ENCODE assay signal across 8 mouse cellular contexts in the genomic region with DNA sequence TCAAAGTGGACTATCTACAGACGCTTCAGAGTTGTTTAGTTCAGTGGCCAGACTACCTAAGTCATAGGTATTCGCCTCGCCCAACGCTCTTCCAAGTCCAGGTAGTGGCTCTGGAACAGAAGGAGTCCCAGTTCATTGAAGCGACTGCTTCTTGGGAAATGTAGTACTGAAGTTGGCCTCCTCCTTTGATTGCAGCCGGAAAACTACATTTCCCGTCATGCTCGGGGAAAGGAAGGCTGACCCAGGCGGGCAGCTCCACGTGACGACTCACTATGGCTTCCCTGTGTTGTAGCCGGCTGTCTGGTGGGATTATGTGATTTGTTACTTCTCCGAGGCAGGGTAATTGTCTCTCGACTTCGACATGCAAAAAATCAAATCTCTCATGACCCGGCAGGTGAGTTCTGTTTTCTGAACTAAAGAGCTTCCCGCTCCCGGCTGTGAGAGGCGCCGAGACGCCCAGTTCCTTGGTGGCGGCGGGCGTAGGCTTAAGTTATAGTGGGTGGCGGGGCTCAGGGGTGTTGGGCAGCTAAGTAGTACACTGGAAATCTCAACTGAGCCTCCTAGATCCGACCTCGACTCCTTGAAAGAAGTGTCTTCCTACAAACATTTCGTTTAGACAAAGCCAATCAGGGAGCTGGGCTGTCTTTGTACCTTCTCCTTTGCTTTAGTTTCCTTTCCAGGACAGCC. TPM values are rescaled to one million over a fixed set of nuclear protein-coding genes. Genes with fewer than 3 reads are reported as not detected.
DNase-seq lines count a peak whose midpoint lies in the region; ATAC-seq and TF ChIP-seq lines count a peak whose summit lies in the region.

Gene Hepacam2, minus strand, starts transcription at position 137 of the 687 bp plus-strand sequence.
Gene Vps50, plus strand, starts transcription at position 221 of the 687 bp plus-strand sequence.

- DNase-seq in MN1 (ENCODE audit: low spot score) = peak; percentile 88
- peak; percentile 93 for DNase-seq in cerebellum, adult 9-10 months
- peak; percentile 83 for DNase-seq in hindbrain, embryonic 10.5 days (ENCODE audit: low spot score)
- DNase-seq in layer of hippocampus, adult 9-11 months = peak; percentile 95
- peak; percentile 97 for DNase-seq in lung, postnatal 0 days (ENCODE audit: low spot score)
- peak; percentile 78 for DNase-seq in ovary, postnatal 14 days (ENCODE audit: low spot score)
- peak; percentile 89 for DNase-seq in thymus, postnatal 14 days

- H3K9me3 ChIP-seq in hindbrain, embryonic 10.5 days = no peaks in the 10 kb centered on the region
- no peaks in the 10 kb centered on the region for H3K9me3 ChIP-seq in lung, postnatal 0 days (ENCODE audit: low read length)

- H3K4me3 ChIP-seq in hindbrain, embryonic 10.5 days = peak within 1 kb of the TSS; percentile 79
- H3K4me3 ChIP-seq in lung, postnatal 0 days (ENCODE audit: low read depth, low read length) = peak within 1 kb of the TSS; percentile 80

- peak within 1 kb of the TSS; percentile 82 for H3K4me2 ChIP-seq in lung, postnatal 0 days (replicated peaks; ENCODE audit: low read depth, low read length)

- no peak for TF ChIP-seq CTCF in lung, postnatal 0 days (IDR thresholded peaks at IDR 0.05)

- ATAC-seq in frontal cortex, adult (ENCODE audit: low TSS enrichment) = peak; percentile 99
- ATAC-seq in lung, postnatal 0 days = peak; percentile 100

- H3K27ac ChIP-seq in hindbrain, embryonic 10.5 days = peak within 1 kb of the TSS; percentile 81
- no peak within 1 kb of the TSS for H3K27ac ChIP-seq in lung, postnatal 0 days (ENCODE audit: low read length)

- peak within 1 kb of the TSS; percentile 78 for H3K9ac ChIP-seq in lung, postnatal 0 days (replicated peaks; ENCODE audit: low read depth)

- no peaks in the 10 kb centered on the region for H3K36me3 ChIP-seq in hindbrain, embryonic 10.5 days
- H3K36me3 ChIP-seq in lung, postnatal 0 days (ENCODE audit: insufficient read depth, low read length) = no peaks in the 10 kb centered on the region

- H3K4me1 ChIP-seq in hindbrain, embryonic 10.5 days (replicated peaks) = peaks cover 16% of the 10 kb centered on the region
- peaks cover 6% of the 10 kb centered on the region; the same call in 1 of the 2 replicates for H3K4me1 ChIP-seq in lung, postnatal 0 days (ENCODE audit: insufficient read depth, low read depth, low read length)

- WGBS in hindbrain, embryonic 10.5 days = 2% methylated on average over 28 of the region's 28 CpGs
- 1% methylated on average over 28 of the region's 28 CpGs for WGBS in lung, postnatal 0 days

- no peaks in the 10 kb centered on the region for H3K27me3 ChIP-seq in hindbrain, embryonic 10.5 days (ENCODE audit: insufficient read depth, poor library complexity, severe bottlenecking)
- no peaks in the 10 kb centered on the region for H3K27me3 ChIP-seq in lung, postnatal 0 days (replicated peaks; ENCODE audit: insufficient read depth, low read length)

- no peak for TF ChIP-seq EP300 in lung, postnatal 0 days (IDR thresholded peaks at IDR 0.05)

RNA-seq across cellular contexts. Expression of gene Hepacam2, which starts in this region (rescaled TPM):
- polyA plus RNA-seq in hindbrain, embryonic 10.5 days (2016; fragmentation: Nextera tagmentation; extraction: Ambion mirVana) = 0.37 and 1.5 TPM in 2 replicates
- 0.11 and 0.20 TPM in 2 replicates for polyA plus RNA-seq in lung, postnatal 0 days (2015; fragmentation: Nextera tagmentation; extraction: Ambion mirVana)

RNA-seq across cellular contexts. Expression of gene Vps50, which starts in this region (rescaled TPM):
- 36.1 and 37.0 TPM in 2 replicates for polyA plus RNA-seq in hindbrain, embryonic 10.5 days (2016; fragmentation: Nextera tagmentation; extraction: Ambion mirVana)
- 17.6 and 18.2 TPM in 2 replicates for polyA plus RNA-seq in lung, postnatal 0 days (2015; fragmentation: Nextera tagmentation; extraction: Ambion mirVana)
